In the genomic region with DNA sequence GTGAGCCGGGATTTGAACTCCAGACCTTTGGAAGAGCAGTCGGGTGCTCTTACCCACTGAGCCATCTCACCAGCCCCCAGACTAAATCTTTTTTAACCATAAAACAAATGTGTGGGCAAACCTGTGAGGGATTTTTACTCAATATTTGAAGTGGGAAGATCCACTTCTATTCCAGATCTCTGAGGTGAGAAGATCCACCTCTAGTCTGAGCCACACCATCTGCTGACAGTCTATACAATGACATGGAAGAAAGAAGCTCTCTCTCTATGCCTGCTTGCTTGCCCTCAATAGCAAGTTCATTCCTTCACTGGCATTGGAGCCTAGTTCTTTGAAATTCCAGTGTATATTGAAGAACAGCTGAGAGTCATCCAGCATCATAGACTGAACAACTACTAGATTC, we compare ENCODE assay signal across 34 mouse cellular contexts.
"Had no signal": no experiment of that assay in that cellular context is flagged by ENCODE, and none has a peak within 500 bp of the region (broad histone marks: within the 10 kb centered on the region; RNA-seq: fewer than 3 reads in every experiment).

No protein-coding gene starts in this region.

- H3K9me3 ChIP-seq: heart, embryonic 12.5 days; heart, embryonic 13.5 days; heart, embryonic 15.5 days; hindbrain, embryonic 10.5 days; hindbrain, embryonic 12.5 days; hindbrain, embryonic 13.5 days; hindbrain, embryonic 15.5 days; intestine, embryonic 15.5 days; kidney, embryonic 15.5 days had no signal

- H3K36me3 ChIP-seq: heart, embryonic 15.5 days; hindbrain, embryonic 10.5 days; intestine, embryonic 15.5 days; kidney, embryonic 15.5 days had no signal

- DNase-seq: heart, postnatal 10 days; heart, postnatal 14 days; heart, postnatal 36 days; heart, postnatal 4 days; kidney, adult 11 months; kidney, adult 18-20 months; kidney, adult 2 months; kidney, adult 8-10 months; kidney, adult 9 months; kidney, postnatal 10 days; kidney, postnatal 14 days; kidney, postnatal 25 days; kidney, postnatal 36 days; kidney, postnatal 4 days; layer of hippocampus, adult 9-11 months; layer of hippocampus, postnatal 36 days had no signal

- ATAC-seq: hindbrain, embryonic 16.5 days; hindbrain, postnatal 0 days; inflammation-experienced regulatory T-cells, adult 6 months; intestine, embryonic 15.5 days; intestine, embryonic 16.5 days; intestine, postnatal 0 days had no signal

- H3K9ac ChIP-seq: heart, embryonic 12.5 days; heart, embryonic 13.5 days; heart, embryonic 15.5 days; hindbrain, embryonic 12.5 days; hindbrain, embryonic 13.5 days; hindbrain, embryonic 14.5 days; hindbrain, embryonic 15.5 days; intestine, embryonic 15.5 days; kidney, embryonic 15.5 days had no signal

- H3K27ac ChIP-seq: heart, embryonic 13.5 days; heart, embryonic 15.5 days; hindbrain, embryonic 10.5 days; hindbrain, embryonic 12.5 days; hindbrain, embryonic 13.5 days; hindbrain, embryonic 14.5 days; hindbrain, embryonic 15.5 days; hindbrain, postnatal 0 days; intestine, embryonic 15.5 days; kidney, embryonic 15.5 days; kidney, postnatal 0 days; layer of hippocampus, adult 2 months; left cerebral cortex, adult 2 months had no signal

- H3K4me3 ChIP-seq: heart, embryonic 12.5 days; heart, embryonic 13.5 days; heart, embryonic 15.5 days; hindbrain, embryonic 10.5 days; hindbrain, embryonic 12.5 days; hindbrain, embryonic 13.5 days; hindbrain, embryonic 15.5 days; intestine, embryonic 15.5 days; kidney, embryonic 15.5 days; layer of hippocampus, adult 2 months; left cerebral cortex, adult 2 months had no signal

- H3K4me1 ChIP-seq: heart, embryonic 12.5 days; hindbrain, embryonic 10.5 days; hindbrain, embryonic 12.5 days; hindbrain, embryonic 13.5 days; hindbrain, embryonic 15.5 days; intestine, embryonic 15.5 days had no signal

- H3K27me3 ChIP-seq: heart, embryonic 12.5 days; heart, embryonic 13.5 days; heart, embryonic 15.5 days; hindbrain, embryonic 12.5 days; hindbrain, embryonic 13.5 days; hindbrain, embryonic 15.5 days; intestine, embryonic 15.5 days; kidney, embryonic 15.5 days had no signal
